Mouse (Mus musculus) embryo, embryonic 11.5 days (tissue): ENCODE measurements around the gene Zdhhc11.

Source experiments
- DNase-seq: peaks from one replicate; pipeline ENCODE4 v3.0.0-alpha.2; 2012; ENCODE audit warnings: low read depth, low spot score

The Zdhhc11 gene

GRCm38 (mm10) chr13:73963551-73963950 lies at the start of gene Zdhhc11:
Zdhhc11 (plus strand) TSS chr13:73963851.
- no peak for DNase-seq

- no peak for DNase-seq
Measured at GRCm38 (mm10) chr13:73932201-73932600, 31.4 kb upstream of the Zdhhc11 start.

GRCm38 (mm10) chr13:73936938-73937320 lies 26.7 kb upstream of the Zdhhc11 start:
- DNase-seq = peak; percentile 3

- DNase-seq = peak; percentile 85
Measured at GRCm38 (mm10) chr13:73937321-73938176, 26.1 kb upstream of the Zdhhc11 start, which contains the start of the genes Trip13 and Brd9. Trip13 (minus strand) TSS chr13:73937784. Brd9 (plus strand) TSS chr13:73937811.

- DNase-seq = no peak
Measured at GRCm38 (mm10) chr13:73938177-73938560, 25.5 kb upstream of the Zdhhc11 start.

- no peak for DNase-seq
Measured at GRCm38 (mm10) chr13:73939101-73939500, 24.6 kb upstream of the Zdhhc11 start.

GRCm38 (mm10) chr13:73944606-73945005 lies 19.0 kb upstream of the Zdhhc11 start:
- DNase-seq = no peak

- no peak for DNase-seq
Measured at GRCm38 (mm10) chr13:73953551-73954130, 10.0 kb upstream of the Zdhhc11 start.

GRCm38 (mm10) chr13:73954666-73955065 lies 9.0 kb upstream of the Zdhhc11 start:
- DNase-seq = no peak

GRCm38 (mm10) chr13:73955531-73955930 lies 8.1 kb upstream of the Zdhhc11 start:
- no peak for DNase-seq

GRCm38 (mm10) chr13:73960117-73960652 lies 3.5 kb upstream of the Zdhhc11 start:
- no peak for DNase-seq

GRCm38 (mm10) chr13:73961177-73961576 lies 2.5 kb upstream of the Zdhhc11 start:
- DNase-seq = no peak

- DNase-seq = peak; percentile 47
Measured at GRCm38 (mm10) chr13:73970545-73971448, 7.1 kb downstream of the Zdhhc11 start.

- DNase-seq = no peak
Measured at GRCm38 (mm10) chr13:73974523-73974922, 10.9 kb downstream of the Zdhhc11 start.

- DNase-seq = no peak
Measured at GRCm38 (mm10) chr13:73976935-73977334, 13.3 kb downstream of the Zdhhc11 start.

- no peak for DNase-seq
Measured at GRCm38 (mm10) chr13:73990325-73990724, 26.7 kb downstream of the Zdhhc11 start.

- no peak for DNase-seq
Measured at GRCm38 (mm10) chr13:73990761-73991160, 27.1 kb downstream of the Zdhhc11 start.

- DNase-seq = no peak
Measured at GRCm38 (mm10) chr13:73991267-73991666, 27.6 kb downstream of the Zdhhc11 start.

- DNase-seq = no peak
Measured at GRCm38 (mm10) chr13:73996456-73996855, 32.8 kb downstream of the Zdhhc11 start.

GRCm38 (mm10) chr13:74000519-74000918 lies 36.9 kb downstream of the Zdhhc11 start:
- no peak for DNase-seq

- no peak for DNase-seq
Measured at GRCm38 (mm10) chr13:74000961-74001360, 37.3 kb downstream of the Zdhhc11 start.

GRCm38 (mm10) chr13:74001492-74001891 lies 37.8 kb downstream of the Zdhhc11 start:
- no peak for DNase-seq
